Mouse (Mus musculus) G1E (cell line): ENCODE results near the gene Unc93b1. TPM values are rescaled to one million over a fixed set of nuclear protein-coding genes. Genes with fewer than 3 reads are reported as not detected.

Source experiments
- ATAC-seq: 2 replicates; pipeline ENCODE4 v1.8.0; 2016; ENCODE audit warnings: mild to moderate bottlenecking; ENCODE audit not compliant: insufficient number of reproducible peaks, poor library complexity, low FRiP score, severe bottlenecking; ENCODE audit errors: extremely low read depth
- DNase-seq: peaks from one replicate; pipeline ENCODE4 v3.0.0; 2012; ENCODE audit warnings: low spot score
- H3K27me3 ChIP-seq: 2 replicates; pipeline ENCODE4 v1.6.1; 2012; ENCODE audit warnings: mild to moderate bottlenecking, low read length, inconsistent platforms; ENCODE audit not compliant: insufficient read depth
- H3K36me3 ChIP-seq: replicated peaks from 2 replicates; pipeline ENCODE3; 2012; ENCODE audit warnings: mild to moderate bottlenecking, inconsistent platforms
- H3K4me1 ChIP-seq: 2 replicates; pipeline ENCODE4 v1.6.1; 2012; ENCODE audit warnings: low read depth, low read length, inconsistent platforms, mixed read lengths; ENCODE audit not compliant: insufficient read depth
- H3K4me3 ChIP-seq: 2 replicates; pipeline ENCODE4 v1.5.1; 2012; ENCODE audit warnings: low read depth, mild to moderate bottlenecking, inconsistent platforms, low read length, moderate library complexity, mixed read lengths
- H3K9me3 ChIP-seq: replicated peaks from 2 replicates; pipeline ENCODE4 v1.6.1; 2012; ENCODE audit warnings: inconsistent platforms
- CTCF ChIP-seq: IDR thresholded peaks from 2 replicates; pipeline ENCODE4 v1.5.1; 2012; ENCODE audit warnings: low read depth, low read length, inconsistent platforms, mixed read lengths
- GATA1 ChIP-seq: IDR thresholded peaks from 2 replicates; pipeline ENCODE4 v1.6.1; 2012; ENCODE audit warnings: borderline replicate concordance, low read length, inconsistent platforms, mixed read lengths
- GATA2 ChIP-seq: IDR thresholded peaks from 2 replicates; pipeline ENCODE4 v1.6.1; 2012; ENCODE audit warnings: low read depth, low read length, inconsistent platforms, borderline replicate concordance
- POLR2AphosphoS5 ChIP-seq: IDR thresholded peaks from 2 replicates; pipeline ENCODE4 v1.6.1; 2012; ENCODE audit warnings: low read depth, low read length, inconsistent platforms; ENCODE audit not compliant: insufficient replicate concordance
- TAL1 ChIP-seq: conservative IDR thresholded peaks from 2 replicates; pipeline ENCODE4 v1.6.1; 2012; ENCODE audit warnings: low read depth, low read length, inconsistent platforms, mixed read lengths
- polyA plus RNA-seq: library from polyadenylated mRNA; stranded (reverse); fragments of >175 nt; gene quantifications from 2 replicates; pipeline ENCODE4 v1.2.3, GENCODE M21; 2012
- total RNA-seq, 2 experiments: library from RNA; stranded (forward) in 1 of 2; stranded (reverse) in 1 of 2; fragments of 200-1000 nt in 1 of 2; fragments of >200 nt in 1 of 2; fragmentation: Nextera tagmentation in 1 of 2; gene quantifications; 2 replicates each; pipeline ENCODE4 v1.2.3; 2014 to 2017

Gene Unc93b1
- total and polyA plus RNA-seq, 3 experiments = 0.16 to 0.53 (median 0.22) TPM

DNA sequence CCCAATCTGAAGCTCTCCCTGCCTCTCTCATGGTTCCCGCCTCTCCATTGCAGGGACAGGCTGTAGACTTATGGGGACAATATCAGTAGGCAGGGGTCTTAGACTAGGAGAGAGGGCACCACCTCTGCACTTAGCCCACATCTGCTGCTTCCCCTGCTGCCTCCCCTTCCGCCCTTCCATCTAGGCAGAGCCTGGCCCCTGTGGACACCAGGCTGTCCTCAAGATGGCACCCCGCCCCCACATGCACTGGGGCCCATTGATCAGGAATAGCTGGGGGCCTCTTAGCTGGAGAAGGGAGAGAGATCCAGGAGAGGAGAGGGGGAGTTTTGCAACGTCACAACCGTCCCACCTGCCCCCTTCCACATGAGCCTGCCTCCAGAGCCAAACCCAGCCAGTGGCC is 57.4 kb downstream of the Unc93b1 start, which contains the start of gene Tbx10:
Gene Tbx10 (plus strand): TSS at position 337 of the 400 bp plus-strand sequence.
- DNase-seq (no peak), ATAC-seq (no peak)
- H3K27me3 ChIP-seq = peaks cover 55% of the 10 kb centered on the region
- no peaks in the 10 kb centered on the region for H3K4me1 ChIP-seq
- peak within 1 kb of the TSS; percentile 1; the same call in 1 of the 2 replicates for H3K4me3 ChIP-seq
- TF ChIP-seq POLR2AphosphoS5 (no peak), CTCF (no peak), GATA2 (no peak), TAL1 (no peak), GATA1 (no peak)
- no peaks in the 10 kb centered on the region for H3K36me3 ChIP-seq
- H3K9me3 ChIP-seq = no peaks in the 10 kb centered on the region

GRCm38 (mm10) chr19:3994932-3995331 is 59.9 kb downstream of the Unc93b1 start:
- TF ChIP-seq TAL1 (no peak), CTCF (no peak), POLR2AphosphoS5 (no peak), GATA2 (no peak), GATA1 (no peak)
- ATAC-seq = no peak
- Histone ChIP-seq H3K4me3 (no peak overlapping the region), H3K27me3 (peaks cover 71% of the 10 kb centered on the region), H3K4me1 (peaks cover 12% of the 10 kb centered on the region), H3K9me3 (no peaks in the 10 kb centered on the region), H3K36me3 (no peaks in the 10 kb centered on the region)
- DNase-seq = no peak

DNA sequence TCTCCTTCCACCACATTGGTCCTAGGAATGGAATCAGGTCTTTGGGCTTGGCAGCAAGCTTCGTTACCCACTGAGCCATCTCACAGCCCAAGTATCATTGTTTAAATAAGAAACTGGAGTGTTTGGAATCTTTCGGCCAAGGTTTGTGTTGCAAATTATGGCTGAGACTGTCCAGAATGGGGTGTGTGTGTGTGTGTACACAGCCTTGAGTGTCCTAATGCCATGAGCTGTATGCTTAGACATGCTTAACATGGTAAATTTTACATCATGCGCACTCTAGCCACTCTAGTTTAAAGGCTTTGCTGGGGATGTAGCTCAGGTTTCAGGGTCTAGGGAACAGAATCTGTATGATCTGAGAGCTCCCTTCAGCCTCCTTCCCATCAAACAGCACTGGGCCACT is 60.5 kb downstream of the Unc93b1 start:
- Histone ChIP-seq H3K4me1 (peaks cover 12% of the 10 kb centered on the region), H3K9me3 (no peaks in the 10 kb centered on the region), H3K27me3 (peaks cover 71% of the 10 kb centered on the region), H3K36me3 (no peaks in the 10 kb centered on the region), H3K4me3 (no peak overlapping the region)
- DNase-seq (no peak), ATAC-seq (no peak)
- TF ChIP-seq TAL1 (no peak), GATA2 (no peak), POLR2AphosphoS5 (no peak), CTCF (no peak), GATA1 (no peak)

DNA sequence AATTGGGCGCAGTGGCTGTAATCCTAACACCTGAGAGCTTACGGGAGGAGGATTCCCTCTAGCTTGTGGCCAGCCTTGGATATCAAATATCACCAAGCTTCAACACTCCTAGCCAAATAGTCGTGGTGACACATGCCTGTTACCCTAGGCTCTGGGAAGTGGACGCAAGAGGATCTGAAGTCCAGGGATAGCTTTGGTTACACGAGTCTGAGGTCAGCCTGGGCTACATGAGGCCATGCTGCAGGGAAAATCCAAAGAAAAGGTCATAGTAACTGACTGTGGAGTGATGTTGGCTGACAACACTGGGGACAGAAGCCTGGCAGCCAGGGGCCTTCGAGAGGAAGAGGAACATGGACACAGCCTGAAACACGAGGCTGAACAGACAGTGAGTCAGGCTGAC is 61.1 kb downstream of the Unc93b1 start:
- Histone ChIP-seq H3K36me3 (no peaks in the 10 kb centered on the region), H3K4me3 (no peak overlapping the region), H3K9me3 (no peaks in the 10 kb centered on the region), H3K4me1 (peaks cover 16% of the 10 kb centered on the region), H3K27me3 (peaks cover 65% of the 10 kb centered on the region)
- no peak for TF ChIP-seq CTCF
- no peak for TF ChIP-seq GATA2
- ATAC-seq (no peak), DNase-seq (no peak)

DNA sequence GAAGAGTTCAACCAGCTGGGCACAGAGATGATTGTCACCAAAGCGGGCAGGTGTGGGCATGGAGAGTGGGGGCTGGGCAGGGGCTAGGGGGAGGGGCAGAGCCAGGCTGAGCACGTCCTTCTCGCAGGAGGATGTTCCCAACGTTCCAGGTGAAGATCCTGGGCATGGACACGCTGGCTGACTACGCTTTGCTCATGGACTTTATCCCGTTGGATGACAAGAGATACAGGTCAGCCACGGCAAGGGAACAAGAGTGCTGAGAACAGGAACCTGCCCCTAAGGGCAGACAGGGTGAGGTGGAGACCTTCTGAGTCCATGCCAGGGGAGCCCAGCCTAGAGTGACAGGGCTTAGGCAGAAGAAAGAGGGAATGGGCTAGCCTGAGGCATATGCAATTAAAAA is 61.8 kb downstream of the Unc93b1 start:
- peaks cover 4% of the 10 kb centered on the region for H3K36me3 ChIP-seq
- H3K4me3 ChIP-seq = no peak overlapping the region
- H3K27me3 ChIP-seq = peaks cover 62% of the 10 kb centered on the region
- H3K9me3 ChIP-seq = no peaks in the 10 kb centered on the region
- H3K4me1 ChIP-seq = peaks cover 23% of the 10 kb centered on the region
- no peak for DNase-seq
- no peak for ATAC-seq
- no peak for TF ChIP-seq TAL1
- no peak for TF ChIP-seq POLR2AphosphoS5
- TF ChIP-seq CTCF = no peak
- TF ChIP-seq GATA2 = no peak
- no peak for TF ChIP-seq GATA1

- no peak for TF ChIP-seq TAL1
- TF ChIP-seq GATA1 = no peak
- no peak for TF ChIP-seq GATA2
- no peak for TF ChIP-seq POLR2AphosphoS5
- TF ChIP-seq CTCF = no peak
- no peak overlapping the region for H3K4me3 ChIP-seq
- H3K27me3 ChIP-seq = peaks cover 57% of the 10 kb centered on the region
- peaks cover 28% of the 10 kb centered on the region for H3K4me1 ChIP-seq
- H3K9me3 ChIP-seq = no peaks in the 10 kb centered on the region
- ATAC-seq (no peak), DNase-seq (no peak)
- H3K36me3 ChIP-seq = peaks cover 9% of the 10 kb centered on the region
Observed at GRCm38 (mm10) chr19:3997231-3997630, 62.2 kb downstream of the Unc93b1 start.

GRCm38 (mm10) chr19:3998335-3998734 is 63.3 kb downstream of the Unc93b1 start:
- Histone ChIP-seq H3K4me3 (no peak overlapping the region), H3K36me3 (peaks cover 19% of the 10 kb centered on the region), H3K4me1 (peaks cover 32% of the 10 kb centered on the region), H3K27me3 (peaks cover 47% of the 10 kb centered on the region), H3K9me3 (no peaks in the 10 kb centered on the region)
- ATAC-seq = no peak
- TF ChIP-seq GATA2 = no peak
- no peak for TF ChIP-seq TAL1
- no peak for TF ChIP-seq POLR2AphosphoS5
- no peak for TF ChIP-seq GATA1
- TF ChIP-seq CTCF = no peak
- no peak for DNase-seq

Other genes with a start within 250 kb of the Unc93b1 start
Only the 20 nearest of the 28 such genes appear.
- 26.0 and 32.4 TPM in 2 replicates for gene Kmt5b, start 167.8 kb upstream of the Unc93b1 start, total RNA-seq (2014; fragmentation: Nextera tagmentation)
- 29.9 and 36.4 TPM in 2 replicates for gene Kmt5b, start 167.8 kb upstream of the Unc93b1 start, total RNA-seq (2017)
- 5.3 and 6.4 TPM in 2 replicates for gene Kmt5b, start 167.8 kb upstream of the Unc93b1 start, polyA plus RNA-seq
- gene Chka, start 83.4 kb upstream of the Unc93b1 start, total RNA-seq (2014; fragmentation: Nextera tagmentation) = 26.7 and 32.5 TPM in 2 replicates
- gene Chka, start 83.4 kb upstream of the Unc93b1 start, total RNA-seq (2017) = 26.7 and 31.7 TPM in 2 replicates
- 7.4 and 10.9 TPM in 2 replicates for gene Chka, start 83.4 kb upstream of the Unc93b1 start, polyA plus RNA-seq
- 30.7 and 37.5 TPM in 2 replicates for gene Tcirg1, start 28.1 kb upstream of the Unc93b1 start, total RNA-seq (2014; fragmentation: Nextera tagmentation)
- gene Tcirg1, start 28.1 kb upstream of the Unc93b1 start, total RNA-seq (2017) = 37.0 and 48.5 TPM in 2 replicates
- gene Tcirg1, start 28.1 kb upstream of the Unc93b1 start, polyA plus RNA-seq = 36.5 and 43.9 TPM in 2 replicates
- 200 and 270 TPM in 2 replicates for gene Ndufs8, start 22.4 kb upstream of the Unc93b1 start, total RNA-seq (2014; fragmentation: Nextera tagmentation)
- 89.6 and 99.1 TPM in 2 replicates for gene Ndufs8, start 22.4 kb upstream of the Unc93b1 start, total RNA-seq (2017)
- gene Ndufs8, start 22.4 kb upstream of the Unc93b1 start, polyA plus RNA-seq = 45.0 and 128 TPM in 2 replicates
- not detected in 2 replicates for gene Aldh3b1, start 5.4 kb upstream of the Unc93b1 start, total RNA-seq (2014; fragmentation: Nextera tagmentation)
- 0.12 TPM in 1 of 2 replicates, not detected in the other for gene Aldh3b1, start 5.4 kb upstream of the Unc93b1 start, total RNA-seq (2017)
- not detected in 2 replicates for gene Aldh3b1, start 5.4 kb upstream of the Unc93b1 start, polyA plus RNA-seq
- not detected in 2 replicates for gene Aldh3b3, start 23.5 kb downstream of the Unc93b1 start, total RNA-seq (2014; fragmentation: Nextera tagmentation)
- gene Aldh3b3, start 23.5 kb downstream of the Unc93b1 start, total RNA-seq (2017) = 0.06 and 0.11 TPM in 2 replicates
- not detected in 2 replicates for gene Aldh3b3, start 23.5 kb downstream of the Unc93b1 start, polyA plus RNA-seq
- gene Aldh3b2, start 37.1 kb downstream of the Unc93b1 start, total RNA-seq (2014; fragmentation: Nextera tagmentation) = not detected in 2 replicates
- gene Aldh3b2, start 37.1 kb downstream of the Unc93b1 start, total RNA-seq (2017) = 0.06 and 0.11 TPM in 2 replicates
- gene Aldh3b2, start 37.1 kb downstream of the Unc93b1 start, polyA plus RNA-seq = not detected in 2 replicates
- 7.4 and 10.2 TPM in 2 replicates for gene Acy3, start 51.4 kb downstream of the Unc93b1 start, total RNA-seq (2014; fragmentation: Nextera tagmentation)
- 0.55 and 0.70 TPM in 2 replicates for gene Acy3, start 51.4 kb downstream of the Unc93b1 start, total RNA-seq (2017)
- gene Acy3, start 51.4 kb downstream of the Unc93b1 start, polyA plus RNA-seq = 3.8 TPM in 2 replicates
- not detected in 2 replicates for gene Tbx10, start 57.6 kb downstream of the Unc93b1 start, total RNA-seq (2014; fragmentation: Nextera tagmentation)
- gene Tbx10, start 57.6 kb downstream of the Unc93b1 start, total RNA-seq (2017) = 0.06 TPM in 1 of 2 replicates, not detected in the other
- not detected in 2 replicates for gene Tbx10, start 57.6 kb downstream of the Unc93b1 start, polyA plus RNA-seq
- 11.0 and 13.1 TPM in 2 replicates for gene Nudt8, start 65.4 kb downstream of the Unc93b1 start, total RNA-seq (2014; fragmentation: Nextera tagmentation)
- gene Nudt8, start 65.4 kb downstream of the Unc93b1 start, total RNA-seq (2017) = 11.7 and 19.5 TPM in 2 replicates
- gene Nudt8, start 65.4 kb downstream of the Unc93b1 start, polyA plus RNA-seq = 22.4 and 24.1 TPM in 2 replicates
- 1.9 and 3.2 TPM in 2 replicates for gene Gm49405, start 65.4 kb downstream of the Unc93b1 start, total RNA-seq (2014; fragmentation: Nextera tagmentation)
- gene Gm49405, start 65.4 kb downstream of the Unc93b1 start, total RNA-seq (2017) = 1.2 and 1.7 TPM in 2 replicates
- 3.7 and 4.7 TPM in 2 replicates for gene Gm49405, start 65.4 kb downstream of the Unc93b1 start, polyA plus RNA-seq
- 4.7 and 5.4 TPM in 2 replicates for gene Doc2g, start 68.1 kb downstream of the Unc93b1 start, total RNA-seq (2014; fragmentation: Nextera tagmentation)
- 1.9 and 3.3 TPM in 2 replicates for gene Doc2g, start 68.1 kb downstream of the Unc93b1 start, total RNA-seq (2017)
- 10.0 and 10.1 TPM in 2 replicates for gene Doc2g, start 68.1 kb downstream of the Unc93b1 start, polyA plus RNA-seq
- 84.1 and 109 TPM in 2 replicates for gene Ndufv1, start 77.6 kb downstream of the Unc93b1 start, total RNA-seq (2014; fragmentation: Nextera tagmentation)
- gene Ndufv1, start 77.6 kb downstream of the Unc93b1 start, total RNA-seq (2017) = 181 and 191 TPM in 2 replicates
- 338 and 348 TPM in 2 replicates for gene Ndufv1, start 77.6 kb downstream of the Unc93b1 start, polyA plus RNA-seq
- 48.7 and 86.5 TPM in 2 replicates for gene Gstp1, start 102.8 kb downstream of the Unc93b1 start, total RNA-seq (2014; fragmentation: Nextera tagmentation)
- gene Gstp1, start 102.8 kb downstream of the Unc93b1 start, total RNA-seq (2017) = 36.8 and 46.2 TPM in 2 replicates
- gene Gstp1, start 102.8 kb downstream of the Unc93b1 start, polyA plus RNA-seq = 38.7 and 64.2 TPM in 2 replicates
- 29.9 TPM in 1 of 2 replicates, not detected in the other for gene Gstp2, start 110.8 kb downstream of the Unc93b1 start, total RNA-seq (2014; fragmentation: Nextera tagmentation)
- not detected in 2 replicates for gene Gstp2, start 110.8 kb downstream of the Unc93b1 start, total RNA-seq (2017)
- gene Gstp2, start 110.8 kb downstream of the Unc93b1 start, polyA plus RNA-seq = 0.28 TPM in 1 of 2 replicates, not detected in the other
- 38.1 and 40.8 TPM in 2 replicates for gene Gstp3, start 124.4 kb downstream of the Unc93b1 start, total RNA-seq (2014; fragmentation: Nextera tagmentation)
- 21.0 and 24.6 TPM in 2 replicates for gene Gstp3, start 124.4 kb downstream of the Unc93b1 start, total RNA-seq (2017)
- 5.6 and 9.3 TPM in 2 replicates for gene Gstp3, start 124.4 kb downstream of the Unc93b1 start, polyA plus RNA-seq
- not detected in 2 replicates for gene Cabp2, start 146.4 kb downstream of the Unc93b1 start, total RNA-seq (2014; fragmentation: Nextera tagmentation)
- gene Cabp2, start 146.4 kb downstream of the Unc93b1 start, total RNA-seq (2017) = not detected in 2 replicates
- gene Cabp2, start 146.4 kb downstream of the Unc93b1 start, polyA plus RNA-seq = not detected in 2 replicates
- 36.6 and 40.9 TPM in 2 replicates for gene Cdk2ap2, start 162.0 kb downstream of the Unc93b1 start, total RNA-seq (2014; fragmentation: Nextera tagmentation)
- gene Cdk2ap2, start 162.0 kb downstream of the Unc93b1 start, total RNA-seq (2017) = 25.4 and 30.7 TPM in 2 replicates
- gene Cdk2ap2, start 162.0 kb downstream of the Unc93b1 start, polyA plus RNA-seq = 59.9 and 60.2 TPM in 2 replicates
- 22.2 and 29.9 TPM in 2 replicates for gene Pitpnm1, start 164.8 kb downstream of the Unc93b1 start, total RNA-seq (2014; fragmentation: Nextera tagmentation)
- 12.9 and 17.8 TPM in 2 replicates for gene Pitpnm1, start 164.8 kb downstream of the Unc93b1 start, total RNA-seq (2017)
- 48.7 and 61.2 TPM in 2 replicates for gene Pitpnm1, start 164.8 kb downstream of the Unc93b1 start, polyA plus RNA-seq
- gene Aip, start 190.7 kb downstream of the Unc93b1 start, total RNA-seq (2014; fragmentation: Nextera tagmentation) = 36.8 and 39.9 TPM in 2 replicates
- gene Aip, start 190.7 kb downstream of the Unc93b1 start, total RNA-seq (2017) = 22.3 and 23.9 TPM in 2 replicates
- gene Aip, start 190.7 kb downstream of the Unc93b1 start, polyA plus RNA-seq = 86.6 and 92.9 TPM in 2 replicates